Comparison of ENCODE assay signal across 8 mouse cellular contexts in the genomic region with DNA sequence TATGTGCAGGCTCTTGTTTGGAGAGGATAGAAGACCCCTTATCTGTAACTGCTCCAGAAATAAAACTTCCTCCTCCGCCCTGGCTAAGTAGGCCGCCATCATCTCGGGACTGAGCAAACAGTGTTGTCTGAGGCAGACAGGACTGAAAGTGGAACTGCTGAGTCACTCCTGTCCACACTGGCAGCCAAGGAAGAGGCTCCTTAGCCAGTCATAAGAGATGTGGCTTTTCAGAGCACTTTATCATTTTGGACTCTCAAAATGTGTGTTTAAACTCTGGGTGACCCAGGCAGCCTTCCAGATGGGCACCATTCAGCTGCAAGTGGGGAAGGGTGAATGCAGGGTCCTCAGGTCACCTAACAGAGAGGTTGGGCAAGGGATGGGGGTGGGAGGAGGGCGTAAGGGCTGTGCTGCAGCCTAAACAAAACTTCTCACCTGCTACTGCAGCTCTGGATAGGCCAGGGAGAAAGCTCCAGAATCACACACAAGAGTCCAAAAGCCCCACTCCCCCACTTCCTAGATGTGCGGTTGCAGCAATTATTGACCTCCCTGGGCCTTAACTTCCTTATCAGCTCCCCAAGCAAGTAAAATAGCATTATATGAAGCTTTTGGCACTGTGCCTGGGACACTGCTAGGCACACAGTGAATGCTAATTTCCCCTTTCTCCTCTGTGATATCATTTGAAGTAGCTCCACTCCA.
DNase-seq lines count a peak whose midpoint lies in the region; ATAC-seq and TF ChIP-seq lines count a peak whose summit lies in the region.

No protein-coding gene starts in this region.

- no peak overlapping the region for H3K9ac ChIP-seq in intestine, postnatal 0 days (ENCODE audit: low read depth, low read length)
- no peak overlapping the region for H3K9ac ChIP-seq in lung, embryonic 15.5 days

- H3K4me3 ChIP-seq in intestine, postnatal 0 days (ENCODE audit: low read depth, low read length): no peak overlapping the region
- no peak overlapping the region for H3K4me3 ChIP-seq in lung, embryonic 15.5 days

- peak; percentile 93 for ATAC-seq in intestine, postnatal 0 days
- ATAC-seq in lung, embryonic 15.5 days (ENCODE audit: borderline replicate concordance, extremely low read depth, low FRiP score, low TSS enrichment): peak; percentile 72

- peaks cover 8% of the 10 kb centered on the region; the same call in 1 of the 2 replicates for H3K4me1 ChIP-seq in intestine, postnatal 0 days (replicated peaks; ENCODE audit: control insufficient read depth, insufficient read depth, low read length)
- peaks cover 37% of the 10 kb centered on the region for H3K4me1 ChIP-seq in lung, embryonic 15.5 days

- no peak for TF ChIP-seq CTCF in intestine, postnatal 0 days (IDR thresholded peaks at IDR 0.05; ENCODE audit: low read depth)

- peak; percentile 97 for DNase-seq in 3T3-L1 (ENCODE audit: low read depth, low spot score)
- peak; percentile 20 for DNase-seq in CD4-positive helper T cell, adult 2 months (ENCODE audit: low read depth, low spot score)
- DNase-seq in embryo, embryonic 11 days: peak; percentile 29
- DNase-seq in thymus, postnatal 10 days (ENCODE audit: low spot score in 2 of 2): no peak
- no peak for DNase-seq in thymus, postnatal 14 days
- no peak for DNase-seq in layer of hippocampus, adult 9-10 months (ENCODE audit: low spot score)

- H3K4me2 ChIP-seq in intestine, postnatal 0 days (replicated peaks; ENCODE audit: low read depth): peak overlapping the region; percentile 13
- no peak overlapping the region for H3K4me2 ChIP-seq in lung, embryonic 15.5 days

- H3K9me3 ChIP-seq in intestine, postnatal 0 days (ENCODE audit: control insufficient read depth): no peaks in the 10 kb centered on the region
- H3K9me3 ChIP-seq in lung, embryonic 15.5 days: no peaks in the 10 kb centered on the region

- no peaks in the 10 kb centered on the region for H3K36me3 ChIP-seq in intestine, postnatal 0 days (ENCODE audit: control insufficient read depth, insufficient read depth)
- H3K36me3 ChIP-seq in lung, embryonic 15.5 days: no peaks in the 10 kb centered on the region

- peak overlapping the region; percentile 70 for H3K27ac ChIP-seq in intestine, postnatal 0 days (ENCODE audit: low read depth, low read length)
- H3K27ac ChIP-seq in lung, embryonic 15.5 days: peak overlapping the region; percentile 69

- 17% methylated on average over 5 of the region's 5 CpGs for WGBS in intestine, postnatal 0 days
- WGBS in lung, embryonic 15.5 days: 12% methylated on average over 5 of the region's 5 CpGs

- H3K27me3 ChIP-seq in intestine, postnatal 0 days (replicated peaks; ENCODE audit: control insufficient read depth, insufficient read depth, low read length): no peaks in the 10 kb centered on the region
- H3K27me3 ChIP-seq in lung, embryonic 15.5 days: no peaks in the 10 kb centered on the region

Comparison
In these comparisons a context has a peak if more than half of its experiments do, and no peak if none do; other contexts are left out.
1. DNase-seq: peak in 3T3-L1 (single experiment), CD4-positive helper T cell, adult 2 months (single experiment) and embryo, embryonic 11 days (single experiment); none in thymus, postnatal 10 days (0 of 2), thymus, postnatal 14 days (single experiment) and layer of hippocampus, adult 9-10 months (single experiment).